Mouse (Mus musculus) mature B cell (primary cell): ENCODE results near the gene Lsm14b.

Source experiments
- in situ Hi-C: fragments of 300-500 bp; cut with MboI; formaldehyde crosslinking; loops from 2 replicates; pipeline ENCODE4 v1.14.3; 2019

Lsm14b gene

GRCm38 (mm10) chr2:180018573-180018972 lies 6.2 kb upstream of the Lsm14b start:
- in situ Hi-C loops = no loop called here

- in situ Hi-C loops = no loop called here
Observed at GRCm38 (mm10) chr2:180020091-180020661, 4.6 kb upstream of the Lsm14b start.

- in situ Hi-C loops = no loop called here
Observed at GRCm38 (mm10) chr2:180020919-180021318, 3.9 kb upstream of the Lsm14b start.

GRCm38 (mm10) chr2:180022751-180023150 lies 2.0 kb upstream of the Lsm14b start:
- in situ Hi-C loops = no loop called here

- in situ Hi-C loops = no loop called here
Observed at GRCm38 (mm10) chr2:180025135-180025860, 511 bp downstream of the Lsm14b start.

- in situ Hi-C loops = no loop called here
Observed at GRCm38 (mm10) chr2:180025861-180026200, 1.0 kb downstream of the Lsm14b start.

- in situ Hi-C loops = no loop called here
Observed at GRCm38 (mm10) chr2:180027768-180028167, 3.0 kb downstream of the Lsm14b start.

- in situ Hi-C loops = no loop called here
Observed at GRCm38 (mm10) chr2:180031270-180031669, 6.5 kb downstream of the Lsm14b start.

- in situ Hi-C loops = no loop called here
Observed at GRCm38 (mm10) chr2:180032925-180033324, 8.1 kb downstream of the Lsm14b start.

GRCm38 (mm10) chr2:180033956-180034355 lies 9.2 kb downstream of the Lsm14b start:
- in situ Hi-C loops = no loop called here

- in situ Hi-C loops = no loop called here
Observed at GRCm38 (mm10) chr2:180034753-180035152, 10.0 kb downstream of the Lsm14b start.

GRCm38 (mm10) chr2:180040406-180040805 lies 15.6 kb downstream of the Lsm14b start:
- in situ Hi-C loops = loop anchor here (5.0 kb wide), 1 partner anchor 118 kb away; no protein-coding TSS in a partner anchor

GRCm38 (mm10) chr2:180041577-180042255 lies 16.9 kb downstream of the Lsm14b start:
- in situ Hi-C loops = loop anchor here (5.0 kb wide), 1 partner anchor 119 kb away; no protein-coding TSS in a partner anchor

GRCm38 (mm10) chr2:180042256-180042857 lies 17.6 kb downstream of the Lsm14b start, which contains the start of the genes Psma7 and Ss18l1:
TSS of gene Psma7 (minus strand) at chr2:180042433.
TSS of gene Ss18l1 (plus strand) at chr2:180042509.
- in situ Hi-C loops = loop anchor here (5.0 kb wide), 1 partner anchor 120 kb away; no protein-coding TSS in a partner anchor

- in situ Hi-C loops = loop anchor here (5.0 kb wide), 1 partner anchor 121 kb away; no protein-coding TSS in a partner anchor
Observed at GRCm38 (mm10) chr2:180042858-180043515, 18.2 kb downstream of the Lsm14b start.

GRCm38 (mm10) chr2:180045283-180045682 lies 20.5 kb downstream of the Lsm14b start:
- in situ Hi-C loops = no loop called here

- in situ Hi-C loops = no loop called here
Observed at GRCm38 (mm10) chr2:180047580-180047979, 22.8 kb downstream of the Lsm14b start.

GRCm38 (mm10) chr2:180047980-180048635 lies 23.3 kb downstream of the Lsm14b start:
- in situ Hi-C loops = no loop called here

GRCm38 (mm10) chr2:180050986-180051385 lies 26.2 kb downstream of the Lsm14b start:
- in situ Hi-C loops = no loop called here

GRCm38 (mm10) chr2:180051986-180052733 lies 27.4 kb downstream of the Lsm14b start:
- in situ Hi-C loops = no loop called here
